Mouse (Mus musculus) heart, embryonic 15.5 days (tissue): ENCODE measurements around the gene Tmco4. TPM values are rescaled to one million over a fixed set of nuclear protein-coding genes. Genes with fewer than 3 reads are reported as not detected.

ENCODE experiments used
- ATAC-seq: fragments of 200-750 bp; cut with Nextera tagmentation; replicated peaks from 2 replicates; pipeline ENCODE4 v1.8.0; 2017; ENCODE audit warnings: low read depth, moderate TSS enrichment; ENCODE audit not compliant: insufficient number of reproducible peaks, insufficient read depth, low FRiP score
- H3K27ac ChIP-seq: fragments of 300-500 bp; sonication (generic); 2 replicates; pipeline ENCODE4 v1.5.1; 2015; ENCODE audit warnings: mild to moderate bottlenecking, inconsistent platforms
- H3K27me3 ChIP-seq: fragments of 300-500 bp; sonication (generic); 2 replicates; pipeline ENCODE4 v1.6.1; 2015; ENCODE audit warnings: inconsistent platforms
- H3K36me3 ChIP-seq: fragments of 300-500 bp; sonication (generic); 2 replicates; pipeline ENCODE4 v1.6.1; 2015; ENCODE audit warnings: mild to moderate bottlenecking, inconsistent platforms
- H3K4me1 ChIP-seq: fragments of 300-500 bp; sonication (generic); replicated peaks from 2 replicates; pipeline ENCODE4 v1.6.1; 2015; ENCODE audit warnings: inconsistent platforms
- H3K4me2 ChIP-seq: fragments of 300-500 bp; sonication (generic); 2 replicates; pipeline ENCODE4 v1.6.1; 2015; ENCODE audit warnings: inconsistent platforms, mild to moderate bottlenecking, moderate library complexity
- H3K4me3 ChIP-seq: fragments of 300-500 bp; sonication (generic); 2 replicates; pipeline ENCODE4 v1.5.1; 2015; ENCODE audit warnings: mild to moderate bottlenecking, inconsistent platforms
- H3K9ac ChIP-seq: fragments of 300-500 bp; sonication (generic); 2 replicates; pipeline ENCODE4 v1.6.1; 2015; ENCODE audit warnings: mild to moderate bottlenecking, inconsistent platforms
- H3K9me3 ChIP-seq: fragments of 300-500 bp; sonication (generic); replicated peaks from 2 replicates; pipeline ENCODE4 v1.6.1; 2016; ENCODE audit warnings: inconsistent platforms
- WGBS: fragments of 180-500 bp; shearing (Covaris S2); methylation state at CpG from one replicate; pipeline ENCODE4 v1.1.7; 2015; ENCODE audit warnings: mixed read lengths; 5-methylcytosine and 5-hydroxymethylcytosine counted together
- polyA plus RNA-seq: library from polyadenylated mRNA; unstranded; fragments of >200 nt; fragmentation: Nextera tagmentation; extraction: Ambion mirVana; gene quantifications from 2 replicates; pipeline ENCODE4 v1.2.1, GENCODE M21; 2015

The Tmco4 gene
- polyA plus RNA-seq, 1 experiment from 2014 or later = 6.9 TPM

DNA sequence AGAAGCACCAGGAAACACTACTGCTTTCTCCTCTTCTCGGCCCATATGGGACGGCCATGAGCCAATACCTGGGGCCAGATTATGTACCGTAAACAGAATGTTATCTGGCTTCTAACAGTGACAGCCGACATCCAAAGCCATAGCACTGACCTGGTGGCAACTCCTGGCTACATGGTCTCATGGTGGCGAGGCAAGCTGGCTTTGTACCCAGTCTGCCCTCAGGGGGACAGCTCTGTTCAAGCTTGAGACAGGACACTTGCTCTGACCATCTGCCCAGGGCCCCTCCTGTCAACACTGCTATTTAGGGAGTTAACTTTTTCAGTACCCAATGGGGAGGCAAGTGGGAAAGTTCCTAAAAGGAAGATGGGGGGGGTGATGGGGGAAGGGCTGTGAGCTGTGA, 84.6 kb downstream of the Tmco4 start:
- Histone ChIP-seq H3K4me2 (no peak overlapping the region), H3K9ac (no peak overlapping the region), H3K4me1 (peaks cover 16% of the 10 kb centered on the region), H3K4me3 (no peak overlapping the region), H3K36me3 (no peaks in the 10 kb centered on the region), H3K27me3 (peaks cover 3% of the 10 kb centered on the region; the same call in 1 of the 2 replicates), H3K9me3 (no peaks in the 10 kb centered on the region), H3K27ac (no peak overlapping the region)
- no peak for ATAC-seq
- 63% methylated on average over 5 of the region's 5 CpGs for WGBS

DNA sequence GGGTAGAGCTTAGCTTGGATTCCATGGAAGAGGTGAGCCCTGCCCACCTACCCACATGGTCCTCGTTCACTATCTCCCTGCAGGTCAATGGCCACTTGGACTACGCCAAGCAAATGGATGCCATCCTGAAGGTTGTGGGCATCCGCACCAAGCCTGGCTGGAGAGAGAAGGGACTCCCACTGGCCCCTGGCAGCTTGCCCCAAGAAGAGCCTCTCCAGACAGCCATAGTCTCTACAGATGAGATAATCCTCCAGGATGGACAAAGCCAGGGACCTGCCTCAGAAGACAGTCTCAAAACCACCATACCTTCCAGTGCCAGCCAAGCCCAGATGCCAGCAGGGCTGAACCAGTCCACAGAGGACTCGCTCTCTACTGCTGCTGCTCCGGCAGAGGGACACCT, 85.3 kb downstream of the Tmco4 start:
- WGBS = 81% methylated on average over 5 of the region's 5 CpGs
- Histone ChIP-seq H3K9me3 (no peaks in the 10 kb centered on the region), H3K27me3 (peaks cover 3% of the 10 kb centered on the region; the same call in 1 of the 2 replicates), H3K9ac (no peak overlapping the region), H3K4me3 (no peak overlapping the region), H3K36me3 (no peaks in the 10 kb centered on the region), H3K27ac (no peak overlapping the region), H3K4me1 (peaks cover 16% of the 10 kb centered on the region), H3K4me2 (no peak overlapping the region)
- ATAC-seq = no peak

- no peaks in the 10 kb centered on the region for H3K36me3 ChIP-seq
- H3K27me3 ChIP-seq = peaks cover 10% of the 10 kb centered on the region
- ATAC-seq = no peak
- no peak overlapping the region for H3K27ac ChIP-seq
- H3K4me3 ChIP-seq = no peak overlapping the region
- H3K9ac ChIP-seq = no peak overlapping the region
- peaks cover 11% of the 10 kb centered on the region for H3K4me1 ChIP-seq
- 5% methylated on average over 7 of the region's 7 CpGs for WGBS
- H3K9me3 ChIP-seq = no peaks in the 10 kb centered on the region
- no peak overlapping the region for H3K4me2 ChIP-seq
Observed at GRCm38 (mm10) chr4:139059569-139059968, 86.9 kb downstream of the Tmco4 start.

DNA sequence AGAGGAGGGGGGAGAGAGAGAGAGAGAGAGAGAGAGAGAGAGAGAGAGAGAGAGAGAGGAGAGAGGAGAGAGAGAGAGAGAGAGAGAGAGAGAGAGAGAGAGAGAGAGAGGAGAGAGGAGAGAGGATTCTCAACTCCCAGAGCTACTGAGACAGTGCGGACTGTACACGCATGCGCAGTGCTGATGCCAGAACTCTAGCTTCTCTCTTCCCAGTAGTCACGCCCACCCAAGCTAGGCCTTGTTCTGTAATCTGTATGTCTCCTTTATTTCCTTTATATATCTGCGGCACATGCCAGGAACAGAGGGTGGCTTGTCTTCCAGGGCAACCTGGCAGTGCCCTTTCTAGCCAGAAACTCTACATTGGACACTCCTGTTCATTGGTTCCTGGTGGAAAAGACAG, 92.1 kb downstream of the Tmco4 start:
- Histone ChIP-seq H3K9me3 (no peaks in the 10 kb centered on the region), H3K4me3 (no peak overlapping the region), H3K4me1 (no peaks in the 10 kb centered on the region), H3K9ac (no peak overlapping the region), H3K36me3 (no peaks in the 10 kb centered on the region), H3K27ac (no peak overlapping the region), H3K27me3 (peaks cover 26% of the 10 kb centered on the region), H3K4me2 (no peak overlapping the region)
- ATAC-seq = no peak
- WGBS = 85% methylated on average over 5 of the region's 5 CpGs

- no peak for ATAC-seq
- H3K36me3 ChIP-seq = no peaks in the 10 kb centered on the region
- H3K4me1 ChIP-seq = no peaks in the 10 kb centered on the region
- H3K4me2 ChIP-seq = no peak overlapping the region
- H3K9ac ChIP-seq = no peak overlapping the region
- no peaks in the 10 kb centered on the region for H3K9me3 ChIP-seq
- no peak overlapping the region for H3K27ac ChIP-seq
- peaks cover 47% of the 10 kb centered on the region for H3K27me3 ChIP-seq
- 33% methylated on average over 4 of the region's 4 CpGs for WGBS
- no peak overlapping the region for H3K4me3 ChIP-seq
Observed at GRCm38 (mm10) chr4:139068287-139068686, 95.6 kb downstream of the Tmco4 start.

- Histone ChIP-seq H3K27ac (no peak overlapping the region), H3K36me3 (no peaks in the 10 kb centered on the region), H3K9ac (no peak overlapping the region), H3K4me1 (peaks cover 17% of the 10 kb centered on the region), H3K4me3 (peak overlapping the region; percentile 53), H3K4me2 (peak overlapping the region; percentile 95), H3K9me3 (no peaks in the 10 kb centered on the region), H3K27me3 (peaks cover 78% of the 10 kb centered on the region)
- 17% methylated on average over 29 of the region's 29 CpGs for WGBS
- ATAC-seq = no peak
Observed at GRCm38 (mm10) chr4:139074060-139074459, 101.4 kb downstream of the Tmco4 start.

DNA sequence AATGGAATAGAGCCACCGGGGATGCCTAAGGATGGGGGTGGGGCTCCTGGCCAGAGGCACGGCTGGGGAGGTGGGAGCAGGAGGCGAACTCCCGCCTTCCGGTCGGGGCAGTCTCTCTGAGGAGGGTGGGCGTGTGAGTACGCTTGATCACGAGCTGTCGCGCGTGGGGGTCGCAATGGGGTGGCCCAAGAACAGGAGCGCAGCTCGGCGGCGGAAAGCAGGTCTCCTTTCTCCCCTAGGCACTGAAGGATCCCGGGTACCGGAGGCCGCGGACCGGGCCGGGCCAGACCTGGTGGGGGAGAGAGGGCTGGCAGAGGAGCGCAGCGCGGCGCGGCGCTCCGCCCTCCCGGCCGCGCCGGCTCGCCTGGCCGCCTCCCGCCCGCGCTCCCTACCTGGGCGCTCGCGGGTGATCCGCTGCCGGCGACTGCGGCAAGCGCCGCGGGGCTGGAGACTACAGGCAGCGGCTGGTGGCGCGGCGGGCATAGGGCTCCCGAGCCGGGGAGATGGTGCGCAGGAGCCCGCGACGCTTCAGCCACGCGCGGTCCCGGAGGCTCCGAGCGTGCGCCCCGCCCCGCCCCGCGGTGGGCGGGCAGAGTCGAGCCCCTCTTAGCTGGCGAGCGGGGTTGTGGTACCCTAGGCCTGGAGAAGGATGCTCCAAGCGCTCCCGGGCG, 102.5 kb downstream of the Tmco4 start, which contains the start of gene Htr6:
TSS of gene Htr6 (minus strand) at position 530 of the 671 bp plus-strand sequence.
- Histone ChIP-seq H3K27me3 (peaks cover 72% of the 10 kb centered on the region), H3K4me1 (peaks cover 17% of the 10 kb centered on the region), H3K4me3 (peak within 1 kb of the TSS; percentile 53), H3K9me3 (no peaks in the 10 kb centered on the region), H3K27ac (no peak within 1 kb of the TSS), H3K4me2 (peak within 1 kb of the TSS; percentile 95), H3K9ac (peak within 1 kb of the TSS; percentile 29), H3K36me3 (no peaks in the 10 kb centered on the region)
- WGBS = under 1% methylated on average over 57 of the region's 77 CpGs
- no peak for ATAC-seq

- H3K4me2 ChIP-seq = peak overlapping the region; percentile 95
Observed at GRCm38 (mm10) chr4:139075915-139076314, 103.2 kb downstream of the Tmco4 start.

GRCm38 (mm10) chr4:139078313-139078712, 105.6 kb downstream of the Tmco4 start:
- peaks cover 62% of the 10 kb centered on the region for H3K27me3 ChIP-seq
- H3K4me3 ChIP-seq = no peak overlapping the region
- H3K4me2 ChIP-seq = no peak overlapping the region
- peaks cover 25% of the 10 kb centered on the region for H3K4me1 ChIP-seq
- no peaks in the 10 kb centered on the region for H3K36me3 ChIP-seq
- ATAC-seq = no peak
- H3K9me3 ChIP-seq = no peaks in the 10 kb centered on the region
- WGBS = 30% methylated on average over 2 of the region's 2 CpGs
- H3K27ac ChIP-seq = no peak overlapping the region
- H3K9ac ChIP-seq = no peak overlapping the region

More at GRCm38 (mm10) chr4:139075915-139076314, 103.2 kb downstream of the Tmco4 start:
- H3K9ac ChIP-seq = no peak overlapping the region
- 14% methylated on average over 5 of the region's 5 CpGs for WGBS
- no peak overlapping the region for H3K27ac ChIP-seq
- peaks cover 17% of the 10 kb centered on the region for H3K4me1 ChIP-seq
- no peaks in the 10 kb centered on the region for H3K9me3 ChIP-seq
- peak overlapping the region; percentile 53 for H3K4me3 ChIP-seq
- peaks cover 67% of the 10 kb centered on the region for H3K27me3 ChIP-seq
- H3K36me3 ChIP-seq = no peaks in the 10 kb centered on the region
- ATAC-seq = no peak

DNA sequence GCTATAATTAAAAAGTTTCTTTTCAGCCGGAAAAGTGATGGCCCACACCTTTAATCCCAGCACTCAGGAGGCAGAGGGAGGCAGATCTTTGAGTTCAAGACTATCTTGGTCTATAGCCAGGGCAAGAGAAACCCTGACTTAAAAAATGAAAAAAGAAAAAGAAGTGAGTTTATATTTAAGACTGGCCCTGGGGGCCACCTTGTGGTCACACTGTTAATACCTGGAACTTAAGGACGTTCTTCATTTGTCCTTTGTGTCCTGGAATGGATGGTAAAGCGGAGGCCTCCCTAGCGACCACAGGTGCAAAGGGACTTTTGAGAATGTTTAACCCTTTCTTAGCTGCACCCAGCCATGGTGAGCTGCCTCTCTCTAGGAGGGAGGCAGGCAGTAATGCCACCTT, 106.0 kb downstream of the Tmco4 start:
- H3K27me3 ChIP-seq = peaks cover 58% of the 10 kb centered on the region
- H3K36me3 ChIP-seq = no peaks in the 10 kb centered on the region

DNA sequence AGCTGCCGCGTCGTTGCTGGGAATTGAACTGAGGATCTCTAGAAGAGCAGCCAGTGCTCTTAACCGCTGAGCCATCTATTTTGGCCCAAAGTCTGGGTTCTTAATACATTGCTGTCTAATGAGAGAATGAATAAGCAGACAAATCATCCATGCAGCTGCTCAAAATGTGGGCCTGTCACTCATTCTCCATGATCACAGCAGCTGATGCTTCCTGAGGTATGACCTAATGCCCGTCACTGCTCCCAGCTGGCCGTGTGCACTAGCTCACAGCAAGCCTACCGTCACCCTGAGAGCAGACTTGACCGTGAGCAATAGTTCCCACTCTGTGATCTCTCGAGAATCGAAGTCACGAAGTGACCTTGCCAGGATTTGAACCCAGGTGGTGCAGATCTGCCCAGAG, 106.8 kb downstream of the Tmco4 start:
- no peak for ATAC-seq
- Histone ChIP-seq H3K27ac (no peak overlapping the region), H3K4me2 (no peak overlapping the region), H3K9ac (no peak overlapping the region), H3K27me3 (peaks cover 51% of the 10 kb centered on the region), H3K4me3 (no peak overlapping the region), H3K4me1 (peaks cover 25% of the 10 kb centered on the region), H3K36me3 (no peaks in the 10 kb centered on the region), H3K9me3 (no peaks in the 10 kb centered on the region)
- 77% methylated on average over 11 of the region's 11 CpGs for WGBS

More for the DNA sequence above, 106.0 kb downstream of the Tmco4 start:
- no peaks in the 10 kb centered on the region for H3K9me3 ChIP-seq
- WGBS = 18% methylated on average over 4 of the region's 4 CpGs
- no peak overlapping the region for H3K27ac ChIP-seq
- peaks cover 28% of the 10 kb centered on the region for H3K4me1 ChIP-seq
- H3K4me2 ChIP-seq = no peak overlapping the region
- ATAC-seq = no peak
- H3K4me3 ChIP-seq = no peak overlapping the region
- H3K9ac ChIP-seq = no peak overlapping the region

DNA sequence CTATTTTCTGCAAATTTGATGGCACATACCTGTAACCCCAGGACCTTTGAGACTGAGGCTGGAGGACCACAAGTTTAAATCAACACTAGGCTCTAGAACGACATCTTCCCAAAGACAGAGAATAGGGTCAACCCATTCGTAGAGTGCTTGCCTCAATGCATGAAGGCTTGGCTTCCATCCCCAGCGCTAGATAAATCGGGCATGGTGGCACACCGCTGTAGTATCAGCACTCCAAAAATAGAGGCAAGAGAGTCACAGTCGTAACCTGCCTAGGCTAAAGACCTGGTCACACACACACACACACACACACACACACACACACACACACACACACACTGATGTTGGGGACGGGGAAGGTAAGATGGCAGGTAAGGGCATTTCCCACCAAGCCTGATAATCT, 107.6 kb downstream of the Tmco4 start:
- H3K4me3 ChIP-seq = no peak overlapping the region
- no peaks in the 10 kb centered on the region for H3K36me3 ChIP-seq
- no peak overlapping the region for H3K9ac ChIP-seq
- H3K4me1 ChIP-seq = peaks cover 17% of the 10 kb centered on the region
- no peak overlapping the region for H3K27ac ChIP-seq
- H3K9me3 ChIP-seq = no peaks in the 10 kb centered on the region
- 61% methylated on average over 7 of the region's 7 CpGs for WGBS
- H3K4me2 ChIP-seq = no peak overlapping the region
- ATAC-seq = no peak
- peaks cover 43% of the 10 kb centered on the region for H3K27me3 ChIP-seq
